Mouse (Mus musculus) liver, adult (tissue): ENCODE results near the gene Kras.

Experiments used
- GATA4 ChIP-seq: IDR thresholded peaks from 2 replicates; pipeline ENCODE4 v1.6.1; 2014; ENCODE audit warnings: mild to moderate bottlenecking, low read length; ENCODE audit not compliant: insufficient replicate concordance

The Kras gene

GRCm38 (mm10) chr6:145211376-145212305 is 38.4 kb downstream of the Kras start:
- TF ChIP-seq GATA4: no peak

DNA sequence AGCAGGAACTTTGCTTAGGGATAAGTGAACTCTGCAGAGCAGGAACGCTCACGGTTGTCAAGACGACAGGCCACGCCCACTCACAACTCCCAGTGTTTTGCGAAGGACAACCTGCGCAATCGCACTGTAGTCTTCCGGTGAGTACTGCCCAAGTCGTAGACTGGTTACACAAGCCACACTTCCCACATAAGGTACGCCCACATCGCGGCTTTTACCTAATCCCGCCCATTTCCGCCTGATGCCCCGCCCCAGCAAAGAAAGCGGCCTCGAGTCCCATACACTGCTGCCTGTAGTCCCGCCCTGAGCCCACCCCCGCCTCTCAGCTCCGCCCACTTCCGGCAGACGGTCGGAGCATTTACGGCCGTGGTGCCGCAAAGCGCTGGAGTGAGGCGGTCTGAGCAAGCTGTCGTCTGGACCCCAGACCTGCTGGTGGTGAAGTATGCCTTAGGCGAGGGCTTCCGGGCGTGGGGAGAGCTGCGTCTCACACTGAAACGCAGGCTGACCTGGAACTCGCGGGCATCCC is 39.2 kb downstream of the Kras start, which contains the start of the genes Casc1 and Etfrf1:
Gene Casc1 (minus strand): TSS at position 190 of the 523 bp plus-strand sequence.
Gene Etfrf1 (plus strand): TSS at position 319 of the 523 bp plus-strand sequence.
- no peak; the same call in 1 of the 2 replicates for TF ChIP-seq GATA4

DNA sequence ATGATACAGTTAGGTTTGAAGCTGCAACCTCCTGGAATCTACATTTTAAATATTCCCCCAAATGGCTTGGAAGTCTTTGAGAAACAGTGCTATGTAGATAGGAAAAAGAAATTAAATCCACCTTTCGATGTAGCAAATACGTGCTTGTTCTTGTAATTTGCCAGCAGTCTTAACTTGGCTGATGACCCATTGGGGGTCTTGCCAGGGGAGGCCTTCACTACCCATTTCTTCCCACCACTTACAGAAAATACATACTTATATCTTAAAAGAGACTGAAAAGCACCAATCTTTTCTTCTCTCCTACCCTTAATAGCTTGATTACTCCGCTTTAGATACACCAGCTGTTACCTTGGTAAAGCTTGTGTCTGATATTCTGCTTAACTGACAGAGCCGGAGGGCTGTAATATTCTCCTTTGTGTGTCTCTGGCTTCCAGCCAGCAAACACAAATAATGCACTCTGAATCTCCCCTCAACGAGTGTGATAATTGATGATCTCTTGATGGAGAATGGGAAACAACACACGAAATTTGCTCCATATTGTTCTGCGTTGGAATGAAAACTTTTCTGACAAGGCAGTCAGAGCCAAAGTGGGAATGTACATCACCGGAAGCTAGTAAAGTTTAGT is 39.9 kb downstream of the Kras start:
- no peak for TF ChIP-seq GATA4

DNA sequence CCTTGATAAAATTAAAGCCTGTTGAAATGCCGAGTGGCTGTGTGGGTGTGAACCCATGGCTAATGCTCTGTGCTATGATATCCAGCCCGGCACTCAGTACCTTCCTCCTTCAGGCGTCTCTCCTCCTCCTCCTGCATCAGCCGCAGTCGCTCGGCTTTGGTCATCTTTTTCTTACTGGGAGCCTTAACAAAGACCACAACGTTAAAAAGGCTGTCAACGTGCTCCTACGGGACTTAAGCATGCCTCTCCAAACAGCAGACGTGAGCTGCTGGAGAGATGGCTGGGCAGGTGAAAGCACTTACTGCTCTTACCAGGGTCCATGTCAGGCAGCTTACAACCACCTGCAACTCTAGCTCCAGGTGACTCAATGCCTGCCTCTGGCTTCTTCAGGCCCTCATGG is 44.9 kb downstream of the Kras start:
- no peak for TF ChIP-seq GATA4

DNA sequence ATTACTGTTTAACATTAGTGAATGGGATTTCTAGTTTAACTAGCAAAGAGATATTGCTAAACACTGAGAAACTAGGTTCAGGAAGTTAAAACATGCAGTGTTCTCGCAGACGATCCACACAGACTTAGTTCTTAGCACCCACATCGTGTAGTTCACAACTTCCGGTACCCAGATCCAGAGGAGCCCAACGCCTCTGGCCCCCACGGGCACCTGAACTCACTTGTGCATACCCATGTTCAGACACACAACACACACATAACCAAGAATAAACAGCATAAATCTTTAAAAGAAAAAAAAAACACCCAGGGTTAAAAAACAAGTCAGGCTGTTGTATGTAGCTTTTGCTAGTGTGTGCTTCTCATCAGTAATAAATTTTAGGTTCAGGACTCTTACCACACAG is 45.6 kb downstream of the Kras start:
- TF ChIP-seq GATA4: no peak

DNA sequence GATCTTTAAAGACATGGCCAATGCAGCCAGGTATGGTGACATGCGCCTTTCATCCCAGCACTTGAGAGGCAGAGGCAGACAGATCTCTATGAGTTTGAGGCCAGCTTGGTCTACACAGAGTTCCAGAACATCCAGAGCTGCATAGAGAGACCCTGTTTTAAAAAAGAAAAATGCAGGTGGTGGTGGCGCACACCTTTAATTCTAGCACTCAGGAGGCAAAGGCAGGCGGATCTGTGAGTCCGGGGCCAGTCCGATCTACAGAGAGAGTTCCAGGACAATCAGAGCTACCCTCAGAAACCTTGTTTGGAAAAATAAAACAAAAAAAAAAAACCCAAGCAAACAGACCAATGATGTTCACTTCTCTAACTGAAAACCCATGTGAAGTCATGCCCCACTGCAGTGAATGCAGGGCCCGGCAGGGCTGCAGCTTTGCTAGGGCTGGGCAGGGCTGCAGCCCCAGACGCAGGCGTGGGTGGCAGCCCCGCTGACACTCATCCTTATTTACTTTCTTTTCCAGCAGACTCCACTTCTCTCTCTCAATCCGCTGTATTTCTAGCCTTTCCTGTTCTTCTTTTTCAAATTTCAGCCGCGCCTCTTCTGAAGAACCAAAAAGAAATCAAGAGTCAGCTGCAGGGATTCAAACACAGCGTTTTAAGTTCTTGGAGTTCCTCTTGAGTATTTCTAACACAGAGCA is 47.5 kb downstream of the Kras start:
- no peak for TF ChIP-seq GATA4

- no peak for TF ChIP-seq GATA4
Observed at GRCm38 (mm10) chr6:145197949-145198686, 51.9 kb downstream of the Kras start.

DNA sequence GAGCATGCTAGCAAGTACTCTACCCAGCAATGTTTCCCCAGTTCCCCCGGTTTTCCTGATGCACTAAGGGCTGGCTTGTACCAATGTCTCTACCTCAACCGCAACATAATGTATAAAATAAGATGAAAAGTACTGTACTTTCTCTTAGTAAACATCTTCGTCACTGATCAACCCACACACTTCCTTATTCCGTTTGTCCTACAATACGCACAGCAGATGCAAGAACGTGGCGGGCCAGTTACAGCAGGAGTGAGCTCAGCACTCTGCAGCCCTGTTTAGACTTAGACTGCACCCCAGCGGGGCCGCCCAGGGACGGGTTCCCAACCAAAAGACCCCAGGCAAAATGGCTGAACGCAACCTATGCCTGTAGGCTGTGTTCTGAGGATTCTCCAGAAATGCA is 56.6 kb downstream of the Kras start:
- TF ChIP-seq GATA4: no peak

GRCm38 (mm10) chr6:145193038-145193437 is 57.0 kb downstream of the Kras start:
- no peak for TF ChIP-seq GATA4

DNA sequence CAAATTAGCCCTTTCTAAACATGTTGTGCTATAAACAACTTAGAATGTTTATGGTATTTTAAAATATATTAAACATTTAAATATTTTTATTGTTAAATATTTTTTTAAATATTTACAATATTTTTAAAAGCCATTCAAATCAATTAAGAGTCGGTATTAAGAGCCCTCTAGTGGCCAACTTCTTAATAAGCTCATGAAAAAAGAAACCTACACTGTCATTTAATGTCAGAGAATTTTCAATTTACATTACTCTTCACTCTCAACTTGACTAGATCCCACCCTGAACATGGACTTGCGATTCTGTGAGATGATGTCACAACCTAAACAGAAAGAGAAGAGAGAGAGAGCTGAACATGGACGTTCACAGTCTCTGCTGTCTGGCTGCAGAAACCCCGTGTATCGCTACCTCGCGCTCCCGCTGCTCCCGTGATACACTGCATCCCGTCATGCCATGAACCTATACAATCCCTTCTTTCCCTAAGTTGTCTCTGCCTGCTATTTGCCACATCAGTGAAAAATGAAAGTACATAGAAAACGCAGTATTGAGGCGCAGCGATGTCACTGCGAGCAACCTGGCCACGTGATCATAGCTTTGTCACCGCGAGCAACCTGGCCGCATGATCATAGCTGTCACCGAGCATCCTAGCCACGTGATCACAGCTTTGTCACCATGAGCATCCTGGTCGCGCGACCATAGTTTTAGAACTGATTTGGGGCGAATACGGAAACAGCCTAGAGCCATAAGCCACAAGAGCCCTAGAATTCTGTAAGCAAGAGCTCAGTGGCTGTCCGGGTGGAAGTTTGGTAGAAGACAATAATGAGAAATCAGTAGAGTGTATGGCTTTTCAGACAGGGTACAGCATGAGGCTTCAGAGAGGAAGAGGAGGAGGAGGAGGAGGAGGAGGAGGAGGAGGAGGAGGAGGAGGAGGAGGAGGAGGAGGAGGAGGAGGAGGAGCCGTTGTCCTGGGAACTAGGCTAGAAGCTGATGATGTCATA is 62.6 kb downstream of the Kras start:
- no peak for TF ChIP-seq GATA4

DNA sequence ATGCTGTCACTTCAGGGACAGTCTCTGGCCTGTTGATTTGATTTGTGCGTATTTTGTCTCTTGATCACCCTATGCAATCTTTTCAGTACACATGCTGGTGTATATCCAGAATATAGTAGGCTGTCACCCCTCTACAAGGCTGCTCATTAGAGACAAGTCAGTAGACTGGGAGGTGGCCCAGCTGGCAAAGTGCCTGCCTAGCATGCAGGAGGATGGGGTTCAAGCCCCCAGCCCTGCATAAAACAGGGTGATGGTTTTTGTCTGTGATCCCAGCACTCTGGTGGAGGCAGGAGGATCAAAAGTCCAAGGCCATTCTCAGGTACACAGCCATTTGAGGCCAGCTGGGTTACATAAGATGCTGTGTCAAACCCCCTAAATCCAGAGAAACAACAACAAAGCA is 63.9 kb downstream of the Kras start:
- no peak for TF ChIP-seq GATA4

GRCm38 (mm10) chr6:145182044-145182443 is 68.0 kb downstream of the Kras start:
- no peak for TF ChIP-seq GATA4

DNA sequence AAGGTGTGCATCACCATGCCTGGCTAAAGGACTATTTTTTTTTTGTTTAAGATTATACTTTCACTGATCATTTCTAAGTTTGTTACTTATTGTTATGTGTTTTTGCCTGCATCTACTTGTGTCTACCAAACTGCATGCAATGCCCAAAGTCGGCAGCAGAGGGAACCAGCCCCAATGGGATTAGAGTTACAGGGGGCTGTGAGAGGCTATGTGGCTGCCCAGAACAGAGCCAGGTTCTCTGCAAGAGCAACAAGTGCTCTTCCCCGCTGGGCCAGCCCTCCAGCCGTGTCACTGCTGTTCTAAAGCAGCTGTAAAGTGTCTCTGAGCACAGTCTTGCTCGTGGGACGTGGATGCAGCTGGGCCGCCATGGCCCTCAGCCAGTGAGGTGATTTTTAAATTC is 70.4 kb downstream of the Kras start:
- no peak for TF ChIP-seq GATA4

DNA sequence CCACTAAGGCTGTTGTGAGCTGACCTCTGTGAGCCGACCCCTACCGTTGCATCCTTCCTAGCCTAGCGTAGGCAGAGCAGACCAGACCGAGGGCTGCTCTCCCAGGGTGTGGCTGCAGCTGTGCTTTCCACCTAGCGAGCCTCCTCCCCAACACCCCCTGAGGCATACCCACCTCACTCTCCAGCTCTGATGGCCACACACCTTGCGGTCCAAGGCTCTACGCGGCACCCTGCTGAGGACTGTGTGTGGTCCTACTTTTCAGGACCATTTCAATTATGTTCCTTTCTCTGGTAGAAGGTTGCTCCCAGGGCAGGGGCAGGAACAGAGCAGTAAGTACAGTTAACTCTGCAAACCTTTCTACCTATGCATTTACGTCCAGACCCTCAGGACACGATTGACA is 73.6 kb downstream of the Kras start:
- TF ChIP-seq GATA4: no peak

DNA sequence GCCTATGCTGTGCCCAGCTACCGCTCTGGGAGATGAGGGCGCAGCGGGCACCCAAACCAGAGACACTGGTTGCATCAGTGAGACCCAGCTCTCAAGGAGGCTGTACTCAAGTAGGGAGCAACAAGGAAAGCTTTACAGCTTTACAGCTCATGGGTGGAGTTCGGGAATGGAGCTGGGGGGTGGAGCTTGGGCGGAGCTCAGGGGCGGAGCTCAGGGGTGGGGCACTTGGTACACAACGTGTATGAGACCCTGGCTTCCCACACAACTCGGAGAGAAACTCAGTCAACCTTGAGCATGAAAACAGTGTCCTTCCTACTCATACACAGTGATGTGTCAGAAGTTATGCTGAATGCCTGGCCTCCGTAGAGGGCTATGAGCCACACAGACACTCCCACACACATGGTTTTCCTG is 74.5 kb downstream of the Kras start:
- TF ChIP-seq GATA4: no peak
